Mouse (Mus musculus): ENCODE results near the gene Smtn.

- TF ChIP-seq CTCF (IDR thresholded peaks at IDR 0.05; ENCODE audit: insufficient read depth, low read depth, low read length) = no peak
- TF ChIP-seq POLR2A (IDR thresholded peaks at IDR 0.05; ENCODE audit: insufficient read depth, low read depth, low read length) = no peak
Measured at GRCm38 (mm10) chr11:3578050-3578725, 37.8 kb upstream of the Smtn start.
